Mouse (Mus musculus) gastrocnemius, postnatal 36 days (tissue): ENCODE results near the gene 1600014C10Rik. TPM values are rescaled to one million over a fixed set of nuclear protein-coding genes. Genes with fewer than 3 reads are reported as not detected.

ENCODE experiments used
- DNase-seq, 2 experiments: peaks; one replicate each; pipeline ENCODE4 v3.0.0; 2022
- intact Hi-C: fragments of 180-260 bp; cut with DNase I; formaldehyde crosslinking; loops from one replicate; pipeline ENCODE4 v1.15.1; 2025
- long read RNA-seq, 2 experiments: library from polyadenylated mRNA; stranded (forward); transcript quantifications; one replicate each; pipeline ENCODE4 v2.0.0; 2021
- total RNA-seq, 2 experiments: library from RNA; stranded (reverse); gene quantifications; 2 replicates each; pipeline ENCODE4 v1.2.3; 2021

The 1600014C10Rik gene
- 10 to 100 TPM; 22.1 to 23.9 TPM for total RNA-seq
- long read RNA-seq, experiment 1, transcript 1600014C10Rik-205 (3 exons, 3,283 nt), result major isoform, 9 of 25 reads
- long read RNA-seq, experiment 1, partial matches to known transcripts, result 1 of 25 reads
- long read RNA-seq, experiment 1, other reads (novel, unspliced or antisense), result 11 of 25 reads
- long read RNA-seq, experiment 2, transcript 1600014C10Rik-205 (3 exons, 3,283 nt), result major isoform, 24 of 42 reads
- long read RNA-seq, experiment 2, partial matches to known transcripts, result 0 of 42 reads
- long read RNA-seq, experiment 2, other reads (novel, unspliced or antisense), result 11 of 42 reads

- intact Hi-C loops, result loop anchor here (2.0 kb wide), 2 partner anchors 18 to 84 kb away; no protein-coding TSS in a partner anchor
- peak in 1 of 2 experiments; percentile 14 for DNase-seq
Observed at GRCm38 (mm10) chr7:38182962-38183687, at the start of gene 1600014C10Rik. 1600014C10Rik (plus strand) TSS chr7:38183217.

DNA sequence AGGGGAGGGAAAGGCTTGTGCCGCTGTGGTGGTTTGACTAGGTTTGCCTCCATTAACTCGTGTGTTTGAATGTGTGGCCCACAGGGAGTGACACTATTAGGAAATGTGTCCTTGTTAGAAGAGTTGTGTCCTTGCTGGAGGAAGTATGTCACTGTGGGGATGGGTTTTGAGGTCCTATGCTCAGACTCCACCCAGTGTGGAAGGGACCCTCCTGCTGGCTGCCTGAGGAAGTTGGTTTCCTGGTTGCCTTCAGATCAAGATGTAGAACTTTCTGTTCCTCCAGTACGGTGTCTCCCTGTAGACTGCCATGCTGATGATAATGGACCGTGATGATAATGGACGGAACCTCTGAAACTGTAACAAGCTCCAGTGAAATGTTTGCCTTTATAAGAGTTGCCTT, 48.5 kb upstream of the 1600014C10Rik start:
- intact Hi-C loops, result loop anchor here (10.0 kb wide), 1 partner anchor 760 kb away; no protein-coding TSS in a partner anchor
- no peak for DNase-seq

DNA sequence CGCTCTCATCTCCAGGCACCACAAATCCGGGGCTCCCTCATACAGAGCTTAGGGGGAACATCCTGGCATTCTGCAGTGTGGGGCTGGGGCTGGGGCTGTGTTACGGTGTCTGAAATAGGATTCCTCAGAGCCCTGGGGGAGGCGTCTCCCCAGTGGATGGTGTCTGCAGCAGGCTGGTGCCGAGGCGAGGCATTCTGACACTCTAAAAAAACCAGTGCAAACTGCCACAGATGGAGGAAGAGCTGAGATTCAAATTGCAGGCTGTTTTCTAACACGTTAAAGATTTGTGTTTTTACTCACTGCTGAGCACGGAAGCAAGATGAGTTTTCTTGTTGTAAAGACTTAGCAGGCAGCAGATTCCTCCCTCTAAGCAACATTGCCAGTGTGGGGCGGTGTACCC, 42.7 kb upstream of the 1600014C10Rik start:
- DNase-seq, result no peak
- intact Hi-C loops, result no loop called here

GRCm38 (mm10) chr7:38141747-38142545, 41.1 kb upstream of the 1600014C10Rik start:
- peak; percentile 79 to 80 for DNase-seq
- intact Hi-C loops, result loop anchor here (1.0 kb wide), 1 partner anchor 81 kb away; no protein-coding TSS in a partner anchor

DNA sequence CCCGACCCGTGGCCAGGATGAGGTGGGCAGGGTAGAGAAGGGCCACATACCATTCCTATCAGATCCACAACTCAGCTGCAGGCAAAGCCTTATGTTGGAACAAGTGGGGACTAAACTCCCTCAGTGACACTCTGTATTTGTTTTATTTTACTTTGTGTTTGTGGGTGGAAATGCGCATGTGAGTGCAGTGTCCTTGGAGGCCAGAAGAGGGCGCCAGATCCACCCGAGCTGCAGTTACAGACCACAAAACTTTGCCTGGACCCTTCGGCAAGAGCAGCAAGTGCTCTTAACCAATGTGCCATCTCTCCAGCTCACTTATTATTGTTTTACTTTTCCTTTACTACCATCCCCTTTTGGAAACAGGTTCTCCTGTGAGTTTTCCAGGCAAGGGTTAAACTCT, 35.5 kb upstream of the 1600014C10Rik start:
- intact Hi-C loops, result no loop called here
- no peak for DNase-seq

GRCm38 (mm10) chr7:38151706-38152312, 31.2 kb upstream of the 1600014C10Rik start:
- DNase-seq, result no peak
- intact Hi-C loops, result no loop called here

DNA sequence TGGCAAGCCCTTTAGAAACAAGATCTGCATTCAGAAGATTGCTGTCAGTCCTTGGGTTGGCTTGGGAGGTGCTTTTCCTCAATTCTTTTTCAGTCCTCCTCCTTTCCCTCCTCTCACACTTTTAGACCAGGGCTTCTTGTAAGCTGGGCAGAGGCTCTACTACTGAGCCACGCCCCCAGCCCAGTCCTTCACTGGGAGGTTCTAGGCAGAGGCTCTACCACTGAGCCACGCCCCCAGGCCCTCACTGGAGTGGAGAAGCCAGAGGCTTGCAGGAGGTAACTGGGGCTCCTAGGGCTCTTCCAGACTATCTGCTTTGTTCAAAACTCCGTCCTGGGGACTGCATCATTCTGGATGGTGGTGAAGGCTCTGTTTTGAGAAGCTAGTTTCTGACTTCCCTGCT, 30.4 kb upstream of the 1600014C10Rik start:
- DNase-seq, result no peak

GRCm38 (mm10) chr7:38155829-38156228, 27.2 kb upstream of the 1600014C10Rik start:
- DNase-seq, result no peak

More for the DNA sequence above, 30.4 kb upstream of the 1600014C10Rik start:
- intact Hi-C loops, result no loop called here

DNA sequence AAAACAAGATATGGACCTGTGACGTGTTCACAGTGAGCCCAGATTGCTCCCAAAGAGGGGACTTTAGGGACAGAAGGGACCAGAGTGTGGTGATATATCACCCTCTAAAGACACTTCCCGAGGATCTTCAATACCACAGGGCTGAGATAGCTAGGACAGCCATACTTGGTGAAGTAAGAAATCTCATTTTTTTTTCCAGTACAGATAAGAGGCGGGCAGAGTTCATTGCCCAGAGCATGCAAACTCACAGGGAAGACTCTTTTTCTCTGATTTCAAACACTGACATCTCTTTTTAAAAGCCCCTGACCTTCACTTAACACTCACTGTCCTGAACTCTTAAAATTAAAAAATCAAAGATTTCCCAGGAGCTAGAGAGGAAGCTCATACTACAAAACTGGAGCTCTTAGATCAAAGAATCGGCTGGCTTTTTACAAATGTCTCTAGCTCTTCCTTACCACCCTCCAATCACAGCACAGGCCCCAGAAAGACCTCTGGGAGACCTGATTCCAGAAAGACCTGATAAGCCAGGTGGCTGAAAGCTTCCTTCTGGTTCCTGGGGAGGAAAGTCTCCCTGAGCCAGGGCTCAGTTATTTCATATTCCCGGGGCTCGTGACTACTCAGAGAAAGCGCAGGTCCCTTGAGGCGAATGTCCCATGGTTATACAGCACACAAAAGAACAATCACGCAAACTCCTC, 24.1 kb upstream of the 1600014C10Rik start:
- no peak for DNase-seq

More at GRCm38 (mm10) chr7:38155829-38156228, 27.2 kb upstream of the 1600014C10Rik start:
- intact Hi-C loops, result no loop called here

GRCm38 (mm10) chr7:38161438-38161837, 21.6 kb upstream of the 1600014C10Rik start:
- intact Hi-C loops, result no loop called here
- no peak for DNase-seq

More for the DNA sequence above, 24.1 kb upstream of the 1600014C10Rik start:
- intact Hi-C loops, result no loop called here

GRCm38 (mm10) chr7:38163433-38164050, 19.5 kb upstream of the 1600014C10Rik start:
- intact Hi-C loops, result no loop called here

GRCm38 (mm10) chr7:38166930-38167645, 15.9 kb upstream of the 1600014C10Rik start:
- no peak for DNase-seq
- intact Hi-C loops, result no loop called here

More at GRCm38 (mm10) chr7:38163433-38164050, 19.5 kb upstream of the 1600014C10Rik start:
- no peak for DNase-seq

GRCm38 (mm10) chr7:38167724-38168141, 15.3 kb upstream of the 1600014C10Rik start:
- intact Hi-C loops, result no loop called here

GRCm38 (mm10) chr7:38173871-38174270, 9.1 kb upstream of the 1600014C10Rik start:
- intact Hi-C loops, result no loop called here
- DNase-seq, result no peak

More at GRCm38 (mm10) chr7:38167724-38168141, 15.3 kb upstream of the 1600014C10Rik start:
- DNase-seq, result no peak

GRCm38 (mm10) chr7:38174321-38175148, 8.5 kb upstream of the 1600014C10Rik start:
- no peak for DNase-seq
- intact Hi-C loops, result loop anchor here (5.0 kb wide), 1 partner anchor 572 kb away; no protein-coding TSS in a partner anchor

- no peak for DNase-seq
Observed at GRCm38 (mm10) chr7:38176056-38176455, 7.0 kb upstream of the 1600014C10Rik start.

GRCm38 (mm10) chr7:38179896-38180295, 3.1 kb upstream of the 1600014C10Rik start:
- intact Hi-C loops, result loop anchor here (5.0 kb wide), 1 partner anchor 578 kb away; no protein-coding TSS in a partner anchor
- DNase-seq, result no peak

More at GRCm38 (mm10) chr7:38176056-38176455, 7.0 kb upstream of the 1600014C10Rik start:
- intact Hi-C loops, result loop anchor here (5.0 kb wide), 1 partner anchor 574 kb away; no protein-coding TSS in a partner anchor
